Mouse (Mus musculus) naive thymus-derived CD4-positive, alpha-beta T cell, adult 2 months (primary cell): ENCODE results near the gene Olfr643.

Experiments
- DNase-seq: peaks from one replicate; pipeline ENCODE4 v3.0.0-alpha.2; 2011; ENCODE audit warnings: low read depth

The Olfr643 gene

DNA sequence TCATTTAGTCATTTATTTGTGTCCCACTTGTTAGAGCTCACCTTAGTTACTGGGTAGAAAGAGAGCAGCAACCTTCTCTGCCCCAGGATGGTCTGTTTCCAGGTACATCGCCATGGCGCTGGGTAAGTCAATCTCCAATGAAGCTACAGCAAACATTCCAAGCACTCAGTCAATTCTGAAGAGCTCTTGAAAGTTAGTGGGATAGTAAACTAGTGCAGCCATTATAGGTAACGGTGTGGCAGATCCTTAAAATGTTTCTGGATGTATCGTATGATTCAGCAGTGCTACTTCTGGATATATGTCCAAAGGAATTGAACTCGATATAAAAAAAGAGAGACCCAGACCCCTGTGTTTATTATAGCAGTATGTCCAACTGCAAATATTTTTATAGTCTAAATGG lies at the start of gene Olfr643:
Gene Olfr643, minus strand, starts transcription at position 101 of the 400 bp plus-strand sequence.
- no peak for DNase-seq

DNA sequence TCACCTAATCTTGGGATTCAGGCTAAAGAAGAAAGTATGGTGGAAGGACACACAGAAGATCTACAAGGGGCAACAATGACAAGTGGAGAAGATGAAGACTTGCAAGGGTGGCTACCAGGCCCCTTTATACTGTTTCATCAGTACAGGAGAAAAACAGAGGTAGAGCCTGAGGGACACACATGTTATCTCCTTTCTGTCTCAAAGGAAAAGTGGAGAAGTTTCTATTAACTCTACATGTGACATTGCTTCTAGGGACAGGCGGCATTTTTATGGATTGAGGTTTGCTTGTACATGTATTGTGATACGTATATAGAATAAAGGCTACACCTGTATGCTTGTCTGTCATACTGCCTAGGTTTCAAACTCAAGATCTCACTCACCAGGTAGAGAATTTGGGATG lies 46.1 kb upstream of the Olfr643 start, which contains the start of gene Olfr648:
Gene Olfr648, minus strand, starts transcription at position 101 of the 400 bp plus-strand sequence.
- no peak for DNase-seq

DNA sequence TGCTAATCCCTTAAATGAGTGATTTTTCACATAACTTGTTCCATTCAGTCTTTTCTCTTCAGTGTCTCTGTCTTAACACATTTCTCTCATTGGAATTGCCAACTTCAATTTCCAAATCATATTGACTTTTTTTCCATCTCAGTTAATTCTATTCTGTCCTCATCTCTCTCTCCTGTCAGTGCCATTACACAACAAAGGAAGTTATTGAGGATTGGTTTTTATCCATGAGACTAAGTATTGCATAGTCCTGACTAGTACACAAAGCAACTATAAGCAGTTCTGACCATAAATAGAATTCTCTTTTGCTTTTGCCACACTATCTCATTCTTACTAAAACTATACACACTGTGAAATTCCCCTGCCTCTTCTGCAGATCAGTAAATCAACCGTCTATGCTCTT lies 41.9 kb upstream of the Olfr643 start:
- DNase-seq, result no peak

DNA sequence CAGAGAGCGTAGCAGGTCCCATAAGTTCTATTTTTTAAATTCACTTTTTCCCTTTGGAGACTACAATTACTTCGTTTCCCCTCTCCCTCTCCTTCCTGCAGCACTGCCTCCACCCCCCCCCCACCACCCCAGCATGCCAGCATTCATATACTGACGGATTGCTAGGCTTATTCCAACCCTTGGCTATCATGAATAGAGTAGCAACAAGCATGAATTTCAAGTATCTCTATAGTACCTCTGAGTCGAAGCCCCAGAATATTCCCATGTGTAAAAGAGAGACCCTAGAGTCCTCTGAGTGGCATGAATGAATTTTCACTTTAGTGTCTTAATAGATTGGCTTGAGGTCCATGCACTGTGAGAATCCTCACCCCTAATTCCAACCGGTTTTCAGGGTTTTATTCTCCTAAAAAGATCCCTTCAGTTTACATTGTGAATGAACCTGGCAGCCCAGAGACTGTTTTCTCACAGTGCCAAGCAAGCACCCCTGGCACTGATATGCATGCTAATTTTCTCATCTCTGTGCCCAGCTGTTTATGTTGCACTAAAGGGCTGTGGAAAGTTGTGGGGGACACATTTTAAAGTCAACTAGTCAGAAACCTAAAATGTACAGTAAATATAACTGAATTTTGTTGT lies 41.3 kb upstream of the Olfr643 start:
- no peak for DNase-seq

DNA sequence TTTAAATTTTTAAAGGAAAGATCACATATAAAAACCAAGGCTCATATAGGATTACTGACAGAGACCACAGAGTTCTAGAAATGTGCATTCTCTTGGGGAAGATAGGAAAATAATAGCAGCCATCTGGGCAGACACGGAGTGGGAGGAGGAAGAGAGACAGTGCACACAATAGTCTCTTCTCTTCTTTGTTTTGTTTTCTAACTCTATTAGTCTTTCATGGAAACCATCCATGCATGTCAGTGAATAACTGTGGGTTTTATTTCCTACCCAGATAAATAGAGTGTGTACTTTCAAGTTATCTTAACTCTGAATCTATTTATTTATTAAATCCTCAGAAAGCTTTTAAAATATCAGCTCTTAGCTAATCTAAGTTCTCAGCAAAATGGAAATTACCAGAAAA lies 37.9 kb upstream of the Olfr643 start:
- DNase-seq, result no peak

DNA sequence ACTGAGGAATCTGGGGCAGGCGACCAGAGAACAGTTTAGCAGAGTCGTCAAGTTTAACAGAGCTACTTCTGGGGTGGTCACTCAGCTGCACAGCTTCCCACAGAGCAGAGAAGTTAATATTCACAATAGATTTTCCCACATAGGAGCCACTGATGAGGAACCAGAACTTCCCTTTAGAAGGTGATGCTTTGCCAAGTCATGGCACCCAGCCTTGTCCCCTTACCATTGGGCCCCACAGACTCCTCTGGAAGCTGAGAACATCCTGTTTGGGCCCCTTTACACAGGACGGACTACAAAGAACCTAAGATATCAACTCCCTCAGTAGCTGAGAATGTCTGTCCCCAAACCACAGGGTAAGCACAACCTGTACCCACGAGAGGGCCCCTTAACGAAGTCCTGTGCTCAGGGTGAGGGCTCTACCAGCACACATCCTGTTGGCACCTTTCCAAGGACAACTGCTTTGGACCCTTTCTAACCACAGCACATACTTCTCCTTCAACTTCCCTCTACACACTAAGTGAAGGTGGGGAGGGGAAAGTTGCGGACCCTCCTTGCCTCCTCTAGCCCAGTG lies 32.5 kb upstream of the Olfr643 start:
- peak; percentile 68 for DNase-seq

DNA sequence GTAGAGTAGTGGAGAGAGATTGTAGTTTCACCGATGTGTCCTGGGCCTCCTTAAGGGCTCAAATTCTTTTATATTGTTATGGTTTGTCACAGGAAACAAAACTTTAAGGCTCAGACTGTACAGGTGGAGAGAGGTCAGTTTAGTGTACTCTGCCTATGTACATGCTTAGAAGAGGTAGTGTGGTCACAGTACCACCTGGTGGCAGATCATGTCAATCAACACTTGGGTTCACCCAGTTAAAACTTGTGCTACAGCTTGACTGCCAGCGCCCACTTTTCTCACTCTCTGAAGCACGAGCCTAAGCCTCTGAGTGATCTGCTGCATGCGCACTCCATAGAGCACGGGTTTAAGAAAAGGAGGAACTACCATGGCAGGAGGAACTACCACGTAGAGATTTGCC lies 29.9 kb upstream of the Olfr643 start:
- DNase-seq, result peak; percentile 23

- no peak for DNase-seq
Measured at GRCm38 (mm10) chr7:104150456-104150855, 13.3 kb upstream of the Olfr643 start, which contains the start of gene Ubqlnl. Gene Ubqlnl (minus strand): TSS chr7:104150556.

GRCm38 (mm10) chr7:104143179-104143578 lies 6.0 kb upstream of the Olfr643 start, which contains the start of gene Ubqln3:
Gene Ubqln3 (minus strand): TSS chr7:104143279.
- no peak for DNase-seq

DNA sequence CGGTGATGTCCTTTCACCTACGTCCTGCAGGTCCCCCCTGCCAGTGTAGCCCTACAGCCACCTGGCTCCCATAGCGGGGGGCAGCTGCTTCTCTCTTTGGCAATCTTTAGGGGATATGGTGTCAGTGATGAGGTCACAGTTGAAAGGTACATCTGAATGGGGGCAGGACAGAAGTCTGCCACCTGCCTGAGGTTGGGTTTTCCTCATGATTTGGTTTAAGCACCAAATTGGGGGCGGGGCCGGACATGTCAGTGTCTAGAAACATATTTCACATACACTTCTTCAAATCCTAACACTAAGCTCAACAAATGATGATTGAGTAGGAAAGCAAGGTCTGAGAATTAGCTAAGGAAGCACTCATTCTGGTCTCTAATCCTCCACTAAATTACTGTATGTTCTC lies 7.5 kb downstream of the Olfr643 start, which contains the start of gene Ubqln5:
Gene Ubqln5, minus strand, starts transcription at position 101 of the 400 bp plus-strand sequence.
- no peak for DNase-seq

- no peak for DNase-seq
Measured at GRCm38 (mm10) chr7:104104757-104104972, 32.5 kb downstream of the Olfr643 start, which contains the start of gene Olfr646. Gene Olfr646 (plus strand): TSS chr7:104104873.

GRCm38 (mm10) chr7:104103913-104104756 lies 33.1 kb downstream of the Olfr643 start:
- DNase-seq, result no peak

- no peak for DNase-seq
Measured at GRCm38 (mm10) chr7:104085365-104085764, 51.8 kb downstream of the Olfr643 start, which contains the start of gene Olfr645. Gene Olfr645 (minus strand): TSS chr7:104085465.

GRCm38 (mm10) chr7:104071769-104072168 lies 65.4 kb downstream of the Olfr643 start, which contains the start of gene Olfr644:
Gene Olfr644 (minus strand): TSS chr7:104071869.
- DNase-seq, result no peak

DNA sequence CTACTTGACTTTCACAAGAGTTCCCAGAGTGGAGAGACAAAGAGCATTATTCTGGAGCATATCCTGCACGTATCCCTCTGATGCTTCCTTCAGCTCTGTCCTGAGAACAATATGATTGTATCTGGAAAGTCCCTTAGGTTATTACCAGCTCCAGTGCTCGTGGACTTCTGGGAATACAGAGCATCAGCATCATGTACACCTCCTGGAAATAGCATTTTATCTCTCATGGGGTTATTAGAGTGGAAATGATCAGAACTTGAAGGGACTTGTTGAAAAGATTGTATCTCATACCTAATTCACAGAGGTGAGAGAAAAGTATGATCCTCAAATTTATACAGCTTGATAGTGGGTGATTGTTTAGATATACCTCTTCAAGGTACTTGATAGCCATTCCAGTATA lies 75.9 kb downstream of the Olfr643 start, which contains the start of gene 4930516K23Rik:
Gene 4930516K23Rik, minus strand, starts transcription at position 101 of the 400 bp plus-strand sequence.
- no peak for DNase-seq

DNA sequence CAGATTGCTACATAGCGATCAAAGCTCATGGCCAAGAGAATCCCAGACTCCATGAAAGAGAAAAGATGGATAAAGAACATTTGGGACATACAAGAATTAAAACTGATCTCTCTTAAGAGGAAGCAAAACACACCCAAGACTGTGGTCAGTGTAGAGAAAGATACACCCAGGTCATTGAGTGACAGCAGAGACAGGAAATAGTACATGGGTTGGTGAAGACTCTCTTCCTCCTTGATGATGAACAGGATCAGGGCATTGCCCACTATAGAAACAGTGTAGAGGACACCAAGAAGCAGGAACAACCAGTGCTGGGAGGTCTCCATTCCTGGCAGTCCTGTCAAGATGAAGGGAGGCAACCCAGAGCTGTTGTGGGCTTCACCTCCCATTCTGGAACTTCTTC lies 78.0 kb downstream of the Olfr643 start:
- no peak for DNase-seq

DNA sequence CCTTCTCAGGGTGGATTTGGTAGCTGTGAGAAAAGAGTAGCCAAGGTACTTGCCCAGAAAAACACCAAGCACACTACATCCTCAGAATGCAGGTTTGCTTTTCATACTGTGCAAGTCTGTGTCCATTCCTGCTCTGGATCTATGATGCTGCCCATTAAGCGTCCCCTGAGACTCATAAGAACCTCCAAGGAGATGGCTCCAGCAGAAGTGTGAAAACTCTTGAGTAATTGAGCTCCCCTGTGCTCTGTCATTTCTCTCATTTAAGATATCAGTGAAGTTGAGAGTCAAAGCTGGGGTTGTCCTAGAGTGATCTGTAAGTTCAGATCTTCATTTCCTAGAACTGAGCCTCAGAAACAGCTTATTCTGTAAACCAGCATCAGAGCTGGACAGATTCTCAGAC lies 84.6 kb downstream of the Olfr643 start, which contains the start of gene Olfr642:
Gene Olfr642, minus strand, starts transcription at position 101 of the 400 bp plus-strand sequence.
- no peak for DNase-seq

DNA sequence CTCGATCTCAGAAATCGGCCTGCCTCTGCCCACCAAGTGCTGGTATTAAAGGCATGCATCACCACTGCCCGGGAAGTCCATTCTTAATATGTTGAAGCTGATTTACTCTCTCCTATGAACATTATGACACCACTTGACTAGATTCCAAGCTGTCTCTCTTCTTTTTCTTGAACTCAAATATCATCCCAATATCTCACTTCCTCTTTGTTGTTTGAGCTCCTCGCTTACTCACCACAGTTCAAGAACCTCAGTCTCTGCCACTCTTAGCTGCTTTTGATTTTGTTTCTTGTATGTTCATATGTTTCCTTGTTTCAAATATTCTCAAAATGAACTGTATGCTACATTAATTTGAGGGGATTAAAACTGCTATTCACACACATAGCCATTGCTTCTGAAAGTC lies 86.5 kb downstream of the Olfr643 start:
- no peak for DNase-seq

GRCm38 (mm10) chr7:104035145-104035544 lies 102.1 kb downstream of the Olfr643 start, which contains the start of gene Olfr641:
Gene Olfr641 (plus strand): TSS chr7:104035445.
- DNase-seq, result no peak

DNA sequence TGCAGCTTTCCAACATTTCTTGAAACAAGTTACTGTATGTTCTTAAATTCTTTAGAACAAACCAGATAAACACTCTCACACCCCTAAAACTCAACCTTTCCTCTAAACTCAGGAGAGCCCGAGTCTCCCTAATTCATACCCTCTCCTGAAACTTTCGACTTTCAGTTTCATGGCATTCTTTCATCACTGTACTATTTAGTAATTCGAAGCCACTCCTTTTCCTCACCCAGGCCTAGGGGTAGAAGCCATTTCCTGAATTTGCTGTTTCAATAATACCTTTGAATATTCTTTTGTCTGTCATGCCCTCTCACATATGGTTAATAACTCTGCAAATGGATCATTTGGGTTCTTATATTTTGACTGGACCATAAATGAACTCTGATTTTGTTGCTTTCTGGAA lies 110.2 kb downstream of the Olfr643 start:
- no peak for DNase-seq

GRCm38 (mm10) chr7:104025473-104025872 lies 111.7 kb downstream of the Olfr643 start, which contains the start of gene Olfr640:
Gene Olfr640 (minus strand): TSS chr7:104025573.
- DNase-seq, result no peak

GRCm38 (mm10) chr7:104021651-104022050 lies 115.6 kb downstream of the Olfr643 start:
- DNase-seq, result no peak
